Mouse (Mus musculus) stomach, postnatal 0 days (tissue): ENCODE measurements around the gene Il2ra.

Experiments used
- CTCF ChIP-seq: IDR thresholded peaks from 2 replicates; pipeline ENCODE4 v1.5.1; 2016; ENCODE audit warnings: antibody characterized with exemption, low read depth, mild to moderate bottlenecking, moderate library complexity
- EP300 ChIP-seq: optimal IDR thresholded peaks from 2 replicates; pipeline ENCODE3; 2016; ENCODE audit warnings: antibody characterized with exemption

- TF ChIP-seq EP300, result no peak
- TF ChIP-seq CTCF, result no peak
Observed at GRCm38 (mm10) chr2:11738794-11739193, 96.2 kb downstream of the Il2ra start.
